Mouse (Mus musculus): ENCODE results near the gene Nacc2.

Nacc2 gene

GRCm38 (mm10) chr2:26139034-26139544, 16.1 kb upstream of the Nacc2 start:
- DNase-seq: no peak

- DNase-seq: peak; percentile 28
Observed at GRCm38 (mm10) chr2:26138252-26139033, 15.4 kb upstream of the Nacc2 start.

GRCm38 (mm10) chr2:26134591-26134990, 11.6 kb upstream of the Nacc2 start:
- peak; percentile 8 for DNase-seq

GRCm38 (mm10) chr2:26132628-26133551, 9.9 kb upstream of the Nacc2 start:
- DNase-seq: peak; percentile 91

GRCm38 (mm10) chr2:26131327-26131726, 8.3 kb upstream of the Nacc2 start:
- DNase-seq: no peak

- DNase-seq: no peak
Observed at GRCm38 (mm10) chr2:26129962-26130361, 6.9 kb upstream of the Nacc2 start.

GRCm38 (mm10) chr2:26129346-26129745, 6.3 kb upstream of the Nacc2 start:
- DNase-seq: no peak

- DNase-seq: peak; percentile 86
Observed at GRCm38 (mm10) chr2:26122171-26123078, 595 bp downstream of the Nacc2 start.

- peak; percentile 22 for DNase-seq
Observed at GRCm38 (mm10) chr2:26121541-26122083, 1.4 kb downstream of the Nacc2 start.

- no peak for DNase-seq
Observed at GRCm38 (mm10) chr2:26119626-26120025, 3.4 kb downstream of the Nacc2 start.

- no peak for DNase-seq
Observed at GRCm38 (mm10) chr2:26119310-26119592, 3.8 kb downstream of the Nacc2 start.

- peak; percentile 63 for DNase-seq
Observed at GRCm38 (mm10) chr2:26118584-26119309, 4.3 kb downstream of the Nacc2 start.

- DNase-seq: no peak
Observed at GRCm38 (mm10) chr2:26117580-26117979, 5.4 kb downstream of the Nacc2 start.

GRCm38 (mm10) chr2:26116550-26116949, 6.5 kb downstream of the Nacc2 start:
- DNase-seq: no peak

- DNase-seq: no peak
Observed at GRCm38 (mm10) chr2:26115215-26115614, 7.8 kb downstream of the Nacc2 start.

- DNase-seq: no peak
Observed at GRCm38 (mm10) chr2:26108237-26108636, 14.8 kb downstream of the Nacc2 start.

GRCm38 (mm10) chr2:26107011-26107410, 16.0 kb downstream of the Nacc2 start:
- no peak for DNase-seq

GRCm38 (mm10) chr2:26106233-26106632, 16.8 kb downstream of the Nacc2 start:
- DNase-seq: no peak

- DNase-seq: no peak
Observed at GRCm38 (mm10) chr2:26100296-26100695, 22.7 kb downstream of the Nacc2 start.

- DNase-seq: no peak
Observed at GRCm38 (mm10) chr2:26099851-26100250, 23.2 kb downstream of the Nacc2 start.

GRCm38 (mm10) chr2:26099260-26099659, 23.8 kb downstream of the Nacc2 start:
- DNase-seq: no peak

- DNase-seq: peak; percentile 68
Observed at GRCm38 (mm10) chr2:26093897-26094296, 29.1 kb downstream of the Nacc2 start.
